Mouse (Mus musculus) heart, embryonic 15.5 days (tissue): Measurements from ENCODE around the gene Pknox1. TPM values are rescaled to one million over a fixed set of nuclear protein-coding genes. Genes with fewer than 3 reads are reported as not detected.
"Not testable (repeated sequence)": the region's sequence is repeated elsewhere in the genome, so short reads cannot be mapped to it uniquely, and the experiment has no call there.

Experiments used
- ATAC-seq: fragments of 200-750 bp; cut with Nextera tagmentation; replicated peaks from 2 replicates; pipeline ENCODE4 v1.8.0; 2017; ENCODE audit warnings: low read depth, moderate TSS enrichment; ENCODE audit not compliant: insufficient number of reproducible peaks, insufficient read depth, low FRiP score
- H3K27ac ChIP-seq: fragments of 300-500 bp; sonication (generic); 2 replicates; pipeline ENCODE4 v1.5.1; 2015; ENCODE audit warnings: mild to moderate bottlenecking, inconsistent platforms
- H3K27me3 ChIP-seq: fragments of 300-500 bp; sonication (generic); 2 replicates; pipeline ENCODE4 v1.6.1; 2015; ENCODE audit warnings: inconsistent platforms
- H3K36me3 ChIP-seq: fragments of 300-500 bp; sonication (generic); 2 replicates; pipeline ENCODE4 v1.6.1; 2015; ENCODE audit warnings: mild to moderate bottlenecking, inconsistent platforms
- H3K4me1 ChIP-seq: fragments of 300-500 bp; sonication (generic); replicated peaks from 2 replicates; pipeline ENCODE4 v1.6.1; 2015; ENCODE audit warnings: inconsistent platforms
- H3K4me2 ChIP-seq: fragments of 300-500 bp; sonication (generic); 2 replicates; pipeline ENCODE4 v1.6.1; 2015; ENCODE audit warnings: inconsistent platforms, mild to moderate bottlenecking, moderate library complexity
- H3K4me3 ChIP-seq: fragments of 300-500 bp; sonication (generic); 2 replicates; pipeline ENCODE4 v1.5.1; 2015; ENCODE audit warnings: mild to moderate bottlenecking, inconsistent platforms
- H3K9ac ChIP-seq: fragments of 300-500 bp; sonication (generic); 2 replicates; pipeline ENCODE4 v1.6.1; 2015; ENCODE audit warnings: mild to moderate bottlenecking, inconsistent platforms
- H3K9me3 ChIP-seq: fragments of 300-500 bp; sonication (generic); replicated peaks from 2 replicates; pipeline ENCODE4 v1.6.1; 2016; ENCODE audit warnings: inconsistent platforms
- WGBS: fragments of 180-500 bp; shearing (Covaris S2); methylation state at CpG from one replicate; pipeline ENCODE4 v1.1.7; 2015; ENCODE audit warnings: mixed read lengths; 5-methylcytosine and 5-hydroxymethylcytosine counted together
- polyA plus RNA-seq: library from polyadenylated mRNA; unstranded; fragments of >200 nt; fragmentation: Nextera tagmentation; extraction: Ambion mirVana; gene quantifications from 2 replicates; pipeline ENCODE4 v1.2.1, GENCODE M21; 2015

Pknox1 gene
- polyA plus RNA-seq, 1 experiment from 2014 or later, result 14.0 TPM

DNA sequence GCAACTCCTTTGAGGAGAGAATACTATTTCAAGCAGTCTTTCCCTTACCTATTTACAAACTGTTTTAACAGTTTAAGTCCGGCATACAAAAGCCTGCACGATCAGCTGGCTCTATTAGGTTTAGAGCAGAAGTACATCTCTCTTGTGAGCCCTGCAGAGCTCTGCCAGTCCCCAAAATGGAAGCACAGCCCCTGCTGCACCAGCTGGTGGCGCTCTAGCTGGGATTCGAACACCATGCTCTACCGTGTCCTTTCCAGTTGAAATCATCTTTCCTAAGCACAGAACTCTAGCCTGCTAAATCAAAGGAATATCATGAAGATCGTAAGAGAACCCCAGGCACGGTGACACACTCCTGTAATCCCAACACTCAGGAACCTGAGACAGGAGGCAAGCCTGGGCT lies 41.9 kb downstream of the Pknox1 start:
- WGBS, result 78% methylated on average over 7 of the region's 7 CpGs
- Histone ChIP-seq H3K9ac (no peak overlapping the region), H3K36me3 (peaks cover 14% of the 10 kb centered on the region; the same call in 1 of the 2 replicates)

DNA sequence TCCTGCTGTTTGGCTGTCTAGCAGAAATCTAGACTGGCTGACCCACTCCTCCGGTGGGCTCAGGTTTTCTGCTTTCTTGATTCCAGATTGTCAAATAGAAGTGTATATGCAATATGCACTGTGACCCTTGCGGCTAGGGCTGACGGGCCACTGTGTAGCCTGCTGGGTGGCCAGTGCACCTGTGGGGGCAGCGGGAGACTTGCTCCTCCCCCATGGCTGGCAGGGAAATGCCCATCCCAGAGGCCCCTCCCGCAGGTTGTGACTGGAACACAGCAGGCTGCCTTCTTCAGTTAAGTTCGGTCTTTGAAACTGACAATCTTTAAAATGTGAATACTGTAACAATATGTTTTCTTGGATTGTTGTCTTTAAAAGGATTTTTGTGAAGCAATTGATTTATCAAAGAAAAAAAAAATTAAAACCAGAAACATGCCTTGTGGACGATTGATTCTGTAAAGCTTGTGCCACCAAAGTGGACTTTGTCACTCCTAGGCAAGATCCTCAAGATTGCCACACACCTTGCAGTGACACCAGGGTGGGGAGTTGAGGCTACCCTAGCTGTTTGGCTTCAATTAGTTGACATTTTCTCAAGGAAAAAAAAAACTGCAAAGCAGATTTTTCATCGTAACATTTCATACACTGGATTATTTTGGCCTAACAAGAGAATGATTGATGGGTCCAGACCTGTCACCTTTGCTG lies 42.9 kb downstream of the Pknox1 start:
- WGBS, result 86% methylated on average over 8 of the region's 8 CpGs
- Histone ChIP-seq H3K4me1 (no peaks in the 10 kb centered on the region), H3K27me3 (no peaks in the 10 kb centered on the region), H3K4me3 (no peak overlapping the region), H3K4me2 (no peak overlapping the region), H3K9me3 (no peaks in the 10 kb centered on the region), H3K36me3 (peaks cover 14% of the 10 kb centered on the region; the same call in 1 of the 2 replicates), H3K9ac (no peak overlapping the region), H3K27ac (no peak overlapping the region)
- ATAC-seq, result no peak

More for the DNA sequence above, 41.9 kb downstream of the Pknox1 start:
- no peak overlapping the region for H3K4me2 ChIP-seq
- no peaks in the 10 kb centered on the region for H3K27me3 ChIP-seq
- H3K9me3 ChIP-seq, result no peaks in the 10 kb centered on the region
- H3K4me3 ChIP-seq, result no peak overlapping the region
- 0 out of 2 replicates have a peak, but pooled peaks cover 5% of the 10 kb centered on the region for H3K4me1 ChIP-seq
- H3K27ac ChIP-seq, result no peak overlapping the region
- ATAC-seq, result no peak

GRCm38 (mm10) chr17:31609173-31609572 lies 44.6 kb downstream of the Pknox1 start:
- not testable (repeated sequence) for H3K9ac ChIP-seq, H3K36me3 ChIP-seq, H3K4me1 ChIP-seq, H3K4me2 ChIP-seq, H3K4me3 ChIP-seq, H3K27ac ChIP-seq, H3K27me3 ChIP-seq, H3K9me3 ChIP-seq, ATAC-seq
- 90% methylated on average over 3 of the region's 3 CpGs for WGBS

DNA sequence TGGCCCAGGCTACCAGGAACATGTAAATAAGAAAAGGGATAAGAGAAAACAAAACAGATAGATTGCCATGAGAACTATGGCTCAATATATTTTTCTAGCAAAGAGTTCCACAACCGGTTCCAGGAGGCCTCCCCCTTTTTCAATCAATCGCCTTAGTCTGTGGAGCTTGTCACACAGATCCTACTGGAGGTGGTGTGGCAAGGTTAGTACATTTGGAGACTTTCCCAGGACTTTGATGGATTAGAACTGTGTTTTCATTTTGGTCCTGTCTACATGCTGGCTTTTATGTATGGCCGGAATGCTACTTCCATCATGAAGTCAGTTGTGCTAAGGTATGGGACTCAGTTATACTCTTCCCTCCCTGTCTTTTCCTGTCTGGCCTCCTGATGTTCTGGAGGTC lies 45.4 kb downstream of the Pknox1 start:
- Histone ChIP-seq H3K36me3 (0 out of 2 replicates have a peak, but pooled peaks cover 3% of the 10 kb centered on the region), H3K4me3 (no peak overlapping the region), H3K9me3 (no peaks in the 10 kb centered on the region), H3K27ac (no peak overlapping the region), H3K27me3 (no peaks in the 10 kb centered on the region), H3K4me1 (0 out of 2 replicates have a peak, but pooled peaks cover 3% of the 10 kb centered on the region), H3K4me2 (no peak overlapping the region), H3K9ac (no peak overlapping the region)
- ATAC-seq, result no peak
- 86% methylated on average over 3 of the region's 3 CpGs for WGBS

GRCm38 (mm10) chr17:31613086-31613755 lies 48.7 kb downstream of the Pknox1 start:
- no peak for ATAC-seq
- WGBS, result 49% methylated on average over 4 of the region's 4 CpGs
- Histone ChIP-seq H3K27ac (no peak overlapping the region), H3K27me3 (no peaks in the 10 kb centered on the region), H3K4me1 (0 out of 2 replicates have a peak, but pooled peaks cover 3% of the 10 kb centered on the region), H3K9me3 (no peaks in the 10 kb centered on the region), H3K4me3 (no peak overlapping the region), H3K36me3 (no peaks in the 10 kb centered on the region), H3K4me2 (no peak overlapping the region), H3K9ac (no peak overlapping the region)

DNA sequence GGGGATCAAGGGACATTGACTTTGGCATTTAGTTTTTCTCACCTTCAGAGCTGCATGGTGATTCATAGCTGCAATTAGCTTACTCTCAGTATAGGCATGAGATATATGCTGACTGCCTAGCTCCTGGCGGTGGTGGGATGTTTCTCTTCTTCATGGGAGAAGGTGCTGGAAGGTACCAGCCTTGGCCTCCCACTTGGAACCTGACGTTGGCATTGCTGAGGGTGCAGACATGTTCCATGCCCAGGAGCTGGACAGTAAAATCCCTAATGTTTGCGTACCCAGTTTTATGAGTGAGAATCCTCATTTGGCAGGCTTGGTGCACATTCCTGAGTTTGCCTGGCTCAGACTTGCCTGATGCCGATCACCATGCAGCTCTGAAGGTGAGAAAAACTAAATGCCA lies 58.6 kb downstream of the Pknox1 start:
- Histone ChIP-seq H3K4me2 (no peak overlapping the region), H3K4me1 (no peaks in the 10 kb centered on the region), H3K9me3 (no peaks in the 10 kb centered on the region), H3K27me3 (0 out of 2 replicates have a peak, but pooled peaks cover 4% of the 10 kb centered on the region), H3K9ac (no peak overlapping the region), H3K27ac (no peak overlapping the region), H3K4me3 (no peak overlapping the region), H3K36me3 (no peaks in the 10 kb centered on the region)
- WGBS, result 87% methylated on average over 4 of the region's 4 CpGs
- no peak for ATAC-seq

DNA sequence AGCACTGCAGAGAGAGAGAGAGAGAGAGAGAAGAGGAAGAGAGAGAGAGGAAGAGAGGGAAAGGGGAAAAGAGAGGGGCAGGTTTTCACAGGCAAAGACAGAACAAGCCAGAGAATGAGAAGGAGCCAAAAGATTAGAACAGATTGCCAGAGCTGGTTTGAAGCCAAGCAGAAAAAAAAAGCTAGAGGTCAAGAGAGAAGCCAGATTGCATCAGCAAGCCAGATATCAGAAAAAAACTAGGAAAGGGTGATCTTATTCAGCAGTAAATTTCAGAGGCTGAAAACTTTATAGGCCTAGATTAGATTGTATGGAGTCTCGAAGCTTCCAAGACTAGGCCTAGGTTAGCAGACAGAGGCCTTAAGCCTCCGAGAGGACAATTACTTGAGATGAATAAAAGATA lies 63.4 kb downstream of the Pknox1 start:
- no peak for ATAC-seq
- 0 out of 2 replicates have a peak, but pooled peaks cover 4% of the 10 kb centered on the region for H3K27me3 ChIP-seq
- no peak overlapping the region for H3K4me2 ChIP-seq
- H3K9me3 ChIP-seq, result no peaks in the 10 kb centered on the region
- no peak overlapping the region for H3K9ac ChIP-seq
- no peak overlapping the region for H3K4me3 ChIP-seq
- WGBS, result 82% methylated on average over 2 of the region's 2 CpGs
- no peaks in the 10 kb centered on the region for H3K4me1 ChIP-seq
- no peak overlapping the region for H3K27ac ChIP-seq
- H3K36me3 ChIP-seq, result no peaks in the 10 kb centered on the region

GRCm38 (mm10) chr17:31631081-31631800 lies 66.7 kb downstream of the Pknox1 start:
- Histone ChIP-seq H3K4me1 (peaks cover 3% of the 10 kb centered on the region), H3K36me3 (no peaks in the 10 kb centered on the region), H3K27me3 (peaks cover 15% of the 10 kb centered on the region), H3K27ac (no peak overlapping the region), H3K4me2 (no peak overlapping the region), H3K9me3 (no peaks in the 10 kb centered on the region), H3K9ac (no peak overlapping the region), H3K4me3 (no peak overlapping the region)
- no peak for ATAC-seq
- WGBS, result 69% methylated on average over 10 of the region's 10 CpGs

GRCm38 (mm10) chr17:31633007-31633406 lies 68.5 kb downstream of the Pknox1 start:
- H3K9ac ChIP-seq, result no peak overlapping the region
- H3K36me3 ChIP-seq, result no peaks in the 10 kb centered on the region
- no peaks in the 10 kb centered on the region for H3K9me3 ChIP-seq
- H3K4me3 ChIP-seq, result no peak overlapping the region
- no peak overlapping the region for H3K27ac ChIP-seq
- WGBS, result 77% methylated on average over 6 of the region's 6 CpGs
- H3K4me1 ChIP-seq, result peaks cover 21% of the 10 kb centered on the region
- no peak overlapping the region for H3K4me2 ChIP-seq
- peaks cover 21% of the 10 kb centered on the region for H3K27me3 ChIP-seq
- no peak for ATAC-seq

- Histone ChIP-seq H3K27ac (no peak overlapping the region), H3K4me2 (no peak overlapping the region), H3K4me1 (peaks cover 27% of the 10 kb centered on the region), H3K27me3 (peaks cover 21% of the 10 kb centered on the region), H3K9ac (no peak overlapping the region), H3K4me3 (no peak overlapping the region), H3K9me3 (no peaks in the 10 kb centered on the region), H3K36me3 (no peaks in the 10 kb centered on the region)
- 73% methylated on average over 5 of the region's 5 CpGs for WGBS
- no peak for ATAC-seq
Measured at GRCm38 (mm10) chr17:31634896-31635295, 70.4 kb downstream of the Pknox1 start.

- Histone ChIP-seq H3K4me1 (peaks cover 28% of the 10 kb centered on the region), H3K9me3 (no peaks in the 10 kb centered on the region), H3K27me3 (peaks cover 21% of the 10 kb centered on the region), H3K4me3 (no peak overlapping the region), H3K27ac (no peak overlapping the region), H3K36me3 (no peaks in the 10 kb centered on the region), H3K9ac (no peak overlapping the region), H3K4me2 (no peak overlapping the region)
- WGBS, result 52% methylated on average over 11 of the region's 11 CpGs
- ATAC-seq, result no peak
Measured at GRCm38 (mm10) chr17:31635781-31636180, 71.2 kb downstream of the Pknox1 start.
